Mouse (Mus musculus) small intestine, adult 2 months (tissue): ENCODE results near the gene Gm37240. TPM values are rescaled to one million over a fixed set of nuclear protein-coding genes. Genes with fewer than 3 reads are reported as not detected.

Experiments used
- H3K27ac ChIP-seq: fragments of 200-500 bp; 2 replicates; pipeline ENCODE4 v1.5.1; 2012; ENCODE audit warnings: low read depth, low read length, control low read depth, inconsistent platforms; ENCODE audit not compliant: insufficient read depth
- H3K27me3 ChIP-seq: fragments of 200-500 bp; 2 replicates; pipeline ENCODE4 v1.6.1; 2012; ENCODE audit warnings: mild to moderate bottlenecking, moderate library complexity, low read length, inconsistent platforms; ENCODE audit not compliant: control insufficient read depth, insufficient read depth
- H3K36me3 ChIP-seq: fragments of 200-500 bp; 2 replicates; pipeline ENCODE4 v1.6.1; 2012; ENCODE audit warnings: mild to moderate bottlenecking, low read length, control low read depth, inconsistent platforms; ENCODE audit not compliant: control insufficient read depth, insufficient read depth
- H3K4me1 ChIP-seq: fragments of 200-500 bp; 2 replicates; pipeline ENCODE4 v1.6.1; 2012; ENCODE audit warnings: low read length, inconsistent platforms, mixed read lengths; ENCODE audit not compliant: control insufficient read depth, insufficient read depth, insufficient read length
- H3K4me3 ChIP-seq: fragments of 200-500 bp; 2 replicates; pipeline ENCODE4 v1.5.1; 2012; ENCODE audit warnings: low read depth, mild to moderate bottlenecking, control low read depth, inconsistent platforms, low read length, moderate library complexity
- CTCF ChIP-seq: fragments of 200-500 bp; IDR thresholded peaks from 2 replicates; pipeline ENCODE4 v1.5.1; 2012; ENCODE audit warnings: low read depth, mild to moderate bottlenecking, control low read depth, inconsistent platforms, low read length, moderate library complexity, mixed read lengths; ENCODE audit not compliant: insufficient replicate concordance, insufficient read length; ENCODE audit errors: extremely low read depth
- POLR2A ChIP-seq: fragments of 200-500 bp; IDR thresholded peaks from 2 replicates; pipeline ENCODE4 v1.6.1; 2012; ENCODE audit warnings: low read depth, mild to moderate bottlenecking, control low read depth, inconsistent platforms, low read length, moderate library complexity
- WGBS: fragments of 180-500 bp; shearing (Covaris S2); methylation state at CpG from one replicate; pipeline ENCODE4 v1.1.7; 2018; 5-methylcytosine and 5-hydroxymethylcytosine counted together
- polyA plus RNA-seq: library from polyadenylated mRNA; depleted of rRNA; stranded (reverse); fragments of >200 nt; gene quantifications from 2 replicates; pipeline ENCODE4 v1.2.3, GENCODE M21; 2012

Gene Gm37240
- polyA plus RNA-seq, 1 experiment: 58.2 TPM

- no peaks in the 10 kb centered on the region for H3K36me3 ChIP-seq
- no peaks in the 10 kb centered on the region; the same call in 1 of the 2 replicates for H3K4me1 ChIP-seq
- no peak overlapping the region for H3K27ac ChIP-seq
- TF ChIP-seq POLR2A: no peak
- no peak for TF ChIP-seq CTCF
- H3K4me3 ChIP-seq: no peak overlapping the region
- no peaks in the 10 kb centered on the region for H3K27me3 ChIP-seq
- WGBS: 68% methylated on average over 7 of the region's 7 CpGs
Observed at GRCm38 (mm10) chr3:84615856-84616225, 1271.5 kb downstream of the Gm37240 start.

GRCm38 (mm10) chr3:84615050-84615855, 1272.1 kb downstream of the Gm37240 start:
- Histone ChIP-seq H3K27ac (no peak overlapping the region), H3K4me3 (no peak overlapping the region), H3K36me3 (no peaks in the 10 kb centered on the region), H3K4me1 (no peaks in the 10 kb centered on the region; the same call in 1 of the 2 replicates), H3K27me3 (no peaks in the 10 kb centered on the region)
- WGBS: 38% methylated on average over 5 of the region's 5 CpGs
- no peak for TF ChIP-seq CTCF

GRCm38 (mm10) chr3:84610183-84610710, 1277.1 kb downstream of the Gm37240 start:
- Histone ChIP-seq H3K27ac (peak overlapping the region; percentile 96), H3K4me1 (peaks cover 10% of the 10 kb centered on the region; the same call in 1 of the 2 replicates), H3K27me3 (no peaks in the 10 kb centered on the region), H3K36me3 (no peaks in the 10 kb centered on the region), H3K4me3 (no peak overlapping the region)
- 28% methylated on average over 9 of the region's 9 CpGs for WGBS
- TF ChIP-seq POLR2A (no peak), CTCF (no peak)

GRCm38 (mm10) chr3:84603212-84603611, 1284.1 kb downstream of the Gm37240 start:
- peak overlapping the region; percentile 49 for H3K27ac ChIP-seq
- WGBS: 21% methylated on average over 8 of the region's 9 CpGs

GRCm38 (mm10) chr3:84602759-84603158, 1284.6 kb downstream of the Gm37240 start:
- Histone ChIP-seq H3K36me3 (no peaks in the 10 kb centered on the region), H3K4me3 (no peak overlapping the region), H3K27me3 (no peaks in the 10 kb centered on the region), H3K4me1 (peaks cover 12% of the 10 kb centered on the region; the same call in 1 of the 2 replicates), H3K27ac (peak overlapping the region; percentile 37; the same call in 1 of the 2 replicates)
- 74% methylated on average over 2 of the region's 2 CpGs for WGBS
- no peak for TF ChIP-seq POLR2A
- no peak for TF ChIP-seq CTCF

More at GRCm38 (mm10) chr3:84603212-84603611, 1284.1 kb downstream of the Gm37240 start:
- H3K27me3 ChIP-seq: no peaks in the 10 kb centered on the region
- H3K36me3 ChIP-seq: no peaks in the 10 kb centered on the region
- TF ChIP-seq POLR2A (no peak), CTCF (no peak)
- peaks cover 10% of the 10 kb centered on the region; the same call in 1 of the 2 replicates for H3K4me1 ChIP-seq
- no peak overlapping the region for H3K4me3 ChIP-seq

GRCm38 (mm10) chr3:84601870-84602495, 1285.3 kb downstream of the Gm37240 start:
- TF ChIP-seq CTCF: no peak
- H3K4me3 ChIP-seq: no peak overlapping the region
- H3K4me1 ChIP-seq: peaks cover 10% of the 10 kb centered on the region; the same call in 1 of the 2 replicates
- no peak overlapping the region for H3K27ac ChIP-seq
- 70% methylated on average over 9 of the region's 9 CpGs for WGBS
- H3K36me3 ChIP-seq: no peaks in the 10 kb centered on the region
- H3K27me3 ChIP-seq: no peaks in the 10 kb centered on the region

GRCm38 (mm10) chr3:84598756-84599155, 1288.6 kb downstream of the Gm37240 start:
- no peaks in the 10 kb centered on the region for H3K36me3 ChIP-seq
- no peak for TF ChIP-seq POLR2A
- no peak for TF ChIP-seq CTCF
- 86% methylated on average over 6 of the region's 6 CpGs for WGBS
- no peak overlapping the region for H3K27ac ChIP-seq
- H3K4me1 ChIP-seq: peaks cover 8% of the 10 kb centered on the region; the same call in 1 of the 2 replicates
- H3K27me3 ChIP-seq: no peaks in the 10 kb centered on the region
- no peak overlapping the region for H3K4me3 ChIP-seq
